Mouse (Mus musculus): ENCODE measurements around the gene 2610021A01Rik. TPM values are rescaled to one million over a fixed set of nuclear protein-coding genes. Genes with fewer than 3 reads are reported as not detected.
A peak's percentile ranks its signal among the peaks of the same experiment; 100 is the strongest.

Gene 2610021A01Rik
- total and polyA plus RNA-seq, 3 experiments, result 17.3 to 27.9 (median 18.2) TPM

DNA sequence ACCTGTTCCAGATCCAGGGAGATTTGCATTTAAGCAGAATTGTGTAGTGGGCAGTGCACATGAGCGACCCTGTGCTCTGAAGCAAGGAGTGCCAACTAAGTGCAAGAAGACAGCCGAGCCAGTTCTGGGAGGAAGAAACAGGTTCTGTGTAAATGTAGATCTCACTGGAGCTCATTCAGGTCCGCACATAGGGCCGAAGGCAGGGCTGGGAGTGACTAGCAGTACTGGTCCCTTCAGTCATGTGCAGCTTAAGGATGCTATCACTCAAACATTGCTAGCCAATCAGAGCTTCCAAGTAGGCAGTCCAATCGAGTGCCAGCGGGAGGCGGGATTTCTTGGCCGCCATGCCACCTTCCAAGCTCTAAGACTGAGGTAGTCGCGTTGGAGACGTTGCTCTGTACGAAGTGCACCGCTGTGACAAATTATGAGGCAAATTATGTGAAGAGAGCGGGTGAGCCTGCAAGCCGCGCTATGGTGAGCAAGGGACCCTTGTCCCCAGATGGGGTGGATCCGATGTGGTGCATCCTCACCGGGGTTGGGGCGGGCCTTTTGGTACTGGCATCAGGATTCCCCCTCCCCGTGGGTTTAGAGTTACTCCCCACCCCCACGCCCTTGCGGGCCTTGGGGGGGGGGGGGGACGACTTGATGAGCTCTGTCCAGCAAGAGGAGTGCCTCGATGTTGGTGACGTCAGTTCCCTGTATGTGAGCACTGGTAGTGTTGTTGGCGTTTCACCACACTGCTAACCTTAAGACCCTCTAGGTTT, 34.4 kb downstream of the 2610021A01Rik start:
- peak overlapping the region; percentile 77 for H3K27ac ChIP-seq (ENCODE audit: insufficient read depth, low read depth)
- peak; percentile 93 for DNase-seq (ENCODE audit: extremely low read depth)
- dilution Hi-C loops (cut with MboI; ENCODE audit: extremely low pct_ligation_motif_present, extremely low pct_unique_long_range_greater_than_20kb, low sequenced_read_pairs), result no loop called here
- H3K27me3 ChIP-seq (replicated peaks), result no peaks in the 10 kb centered on the region
- peak overlapping the region; percentile 75 for H3K4me2 ChIP-seq (ENCODE audit: insufficient read depth, low read depth, poor library complexity, severe bottlenecking)
- peaks cover 2 to 15% of the 10 kb centered on the region in 2 experiments; a peak in 3 of 4 replicates for H3K4me1 ChIP-seq (ENCODE audit: control insufficient read depth in 1 of 2, insufficient read depth in 2 of 2)
- peaks cover 14% of the 10 kb centered on the region for H3K79me2 ChIP-seq (replicated peaks; ENCODE audit: control insufficient read depth, extremely low read depth, insufficient read depth, poor library complexity, severe bottlenecking)
- TF ChIP-seq USF1 (IDR thresholded peaks at IDR 0.05; ENCODE audit: low read depth, low read length) (peak; percentile 60), HCFC1 (IDR thresholded peaks at IDR 0.05; ENCODE audit: low read depth, low read length) (0 out of 2 replicates have a peak, but pooled peaks have one; percentile 41), CHD2 (IDR thresholded peaks at IDR 0.05; ENCODE audit: low read length) (peak; percentile 86), UBTF (IDR thresholded peaks at IDR 0.05; ENCODE audit: low read depth, low read length) (no peak), E2F4 (IDR thresholded peaks at IDR 0.05; ENCODE audit: insufficient replicate concordance, low read depth, low read length) (0 out of 2 replicates have a peak, but pooled peaks have one; percentile 13), MAFK (IDR thresholded peaks at IDR 0.05; ENCODE audit: insufficient replicate concordance, low read length) (no peak), ZNF384 (IDR thresholded peaks at IDR 0.05; ENCODE audit: low read depth, low read length) (no peak), POLR2AphosphoS2 (IDR thresholded peaks at IDR 0.05; ENCODE audit: low read depth, low read length) (no peak; the same call in 1 of the 2 replicates), ETS1 (conservative IDR thresholded peaks at IDR 0.05; ENCODE audit: low read depth, low read length) (no peak; the same call in 1 of the 2 replicates), JUND (conservative IDR thresholded peaks at IDR 0.05; ENCODE audit: low read depth, low read length) (0 out of 2 replicates have a peak, but pooled peaks have one; percentile 4), NRF1 (IDR thresholded peaks at IDR 0.05; ENCODE audit: low read depth, low read length) (0 out of 2 replicates have a peak, but pooled peaks have one; percentile 8), SIN3A (IDR thresholded peaks at IDR 0.05; ENCODE audit: low read length) (peak; percentile 64), POLR2A (IDR thresholded peaks at IDR 0.05; ENCODE audit: low read depth, low read length) (peak; percentile 72), IRF4 (IDR thresholded peaks at IDR 0.05; ENCODE audit: low read depth, low read length) (no peak), MYC (IDR thresholded peaks at IDR 0.05; ENCODE audit: low read depth, low read length) (peak; percentile 57; the same call in 1 of the 2 replicates), CTCF (conservative IDR thresholded peaks at IDR 0.05 in 1 of 2, IDR thresholded peaks at IDR 0.05 in 1 of 2; ENCODE audit: low read depth in 2 of 2, low read length in 2 of 2) (no peak), ZMIZ1 (IDR thresholded peaks at IDR 0.05; ENCODE audit: low read depth, low read length) (peak; percentile 32; the same call in 1 of the 2 replicates), ZC3H11A (IDR thresholded peaks at IDR 0.05; ENCODE audit: low read depth, low read length) (no peak), USF2 (conservative IDR thresholded peaks at IDR 0.05; ENCODE audit: low read depth, low read length) (peak; percentile 39), MAX (IDR thresholded peaks at IDR 0.05; ENCODE audit: low read length) (peak; percentile 72), ZKSCAN1 (IDR thresholded peaks at IDR 0.05; ENCODE audit: borderline replicate concordance, low read depth, low read length) (no peak), MEF2A (IDR thresholded peaks at IDR 0.05; ENCODE audit: borderline replicate concordance, low read depth, low read length) (no peak; the same call in 1 of the 2 replicates), NELFE (IDR thresholded peaks at IDR 0.05; ENCODE audit: low read depth, low read length) (peak; percentile 63), ELF1 (IDR thresholded peaks at IDR 0.05; ENCODE audit: low read depth, low read length) (0 out of 2 replicates have a peak, but pooled peaks have one; percentile 35), PAX5 (IDR thresholded peaks at IDR 0.05; ENCODE audit: low read length) (no peak), MXI1 (IDR thresholded peaks at IDR 0.05; ENCODE audit: low read depth, low read length) (peak; percentile 58), MAZ (IDR thresholded peaks at IDR 0.05; ENCODE audit: low read depth, low read length) (peak; percentile 97), RCOR1 (conservative IDR thresholded peaks at IDR 0.05; ENCODE audit: low read depth, low read length) (no peak), BHLHE40 (IDR thresholded peaks at IDR 0.05; ENCODE audit: low read depth, low read length) (peak; percentile 69), JUN (IDR thresholded peaks at IDR 0.05; ENCODE audit: insufficient read depth, low read depth, low read length) (no peak), GABPA (IDR thresholded peaks at IDR 0.05; ENCODE audit: insufficient replicate concordance, low read depth, low read length) (no peak), TBP (conservative IDR thresholded peaks at IDR 0.05; ENCODE audit: low read depth, low read length) (no peak; the same call in 1 of the 2 replicates), CHD1 (IDR thresholded peaks at IDR 0.05; ENCODE audit: low read depth, low read length) (no peak), RAD21 (IDR thresholded peaks at IDR 0.05; ENCODE audit: low read depth, low read length) (no peak), SMC3 (IDR thresholded peaks at IDR 0.05; ENCODE audit: low read depth, low read length) (no peak), TCF12 (IDR thresholded peaks at IDR 0.05; ENCODE audit: low read depth, low read length) (peak; percentile 9; the same call in 1 of the 2 replicates), EP300 (IDR thresholded peaks at IDR 0.05; ENCODE audit: low read length) (no peak), KAT2A (IDR thresholded peaks at IDR 0.05; ENCODE audit: insufficient replicate concordance, low read length) (no peak)
- H3K36me3 ChIP-seq (replicated peaks in 1 of 2; ENCODE audit: control insufficient read depth in 1 of 2, insufficient read depth in 1 of 2, low read length in 1 of 2), result peaks cover 13 to 32% of the 10 kb centered on the region in 2 experiments
- in situ Hi-C loops (cut with MboI; ENCODE audit: low pct_ligation_motif_present, low pct_unique_long_range_greater_than_20kb, low sequenced_read_pairs), result loop anchor here (25.0 kb wide), 1 partner anchor 246 kb away; the partner anchor contains the start of gene AI987944
- H3K9me3 ChIP-seq (replicated peaks; ENCODE audit: low read length), result no peaks in the 10 kb centered on the region
- peak overlapping the region; percentile 37; the same call in 1 of the 2 replicates for H3K9ac ChIP-seq (ENCODE audit: insufficient read depth, low read depth)
- peak overlapping the region; percentile 58 to 73 (median 67) for H3K4me3 ChIP-seq (replicated peaks in 1 of 3; ENCODE audit: low read depth in 2 of 3, low read length in 2 of 3, poor library complexity in 1 of 3)

All from CH12.LX (cell line).